Mouse (Mus musculus) neural tube, embryonic 12.5 days (tissue): ENCODE measurements around the gene Ptpre. TPM values are rescaled to one million over a fixed set of nuclear protein-coding genes. Genes with fewer than 3 reads are reported as not detected.
"Not testable (repeated sequence)": the region's sequence is repeated elsewhere in the genome, so short reads cannot be mapped to it uniquely, and the experiment has no call there.

Experiments
- ATAC-seq: fragments of 200-750 bp; cut with Nextera tagmentation; 2 replicates; pipeline ENCODE4 v1.8.0; 2017; ENCODE audit warnings: low read depth, mild to moderate bottlenecking, moderate TSS enrichment, moderate library complexity; ENCODE audit not compliant: low FRiP score
- H3K27ac ChIP-seq: fragments of 300-500 bp; sonication (generic); 2 replicates; pipeline ENCODE4 v1.5.1; 2016
- H3K27me3 ChIP-seq: fragments of 300-500 bp; sonication (generic); replicated peaks from 2 replicates; pipeline ENCODE4 v1.6.1; 2016; ENCODE audit warnings: mild to moderate bottlenecking
- H3K36me3 ChIP-seq: fragments of 300-500 bp; sonication (generic); 2 replicates; pipeline ENCODE4 v1.6.1; 2016; ENCODE audit warnings: mild to moderate bottlenecking
- H3K4me1 ChIP-seq: fragments of 300-500 bp; sonication (generic); 2 replicates; pipeline ENCODE4 v1.6.1; 2016
- H3K4me2 ChIP-seq: fragments of 300-500 bp; sonication (generic); replicated peaks from 2 replicates; pipeline ENCODE4 v1.6.1; 2016; ENCODE audit warnings: mild to moderate bottlenecking
- H3K4me3 ChIP-seq: fragments of 300-500 bp; sonication (generic); 2 replicates; pipeline ENCODE4 v1.5.1; 2016
- H3K9ac ChIP-seq: fragments of 300-500 bp; sonication (generic); 2 replicates; pipeline ENCODE4 v1.6.1; 2016; ENCODE audit warnings: mild to moderate bottlenecking
- H3K9me3 ChIP-seq: fragments of 300-500 bp; sonication (generic); 2 replicates; pipeline ENCODE4 v1.6.1; 2016; ENCODE audit warnings: mild to moderate bottlenecking
- WGBS: fragments of 180-500 bp; shearing (Covaris S2); methylation state at CpG from one replicate; pipeline ENCODE4 v1.1.7; 2016; 5-methylcytosine and 5-hydroxymethylcytosine counted together
- polyA plus RNA-seq: library from polyadenylated mRNA; unstranded; fragments of >200 nt; fragmentation: Nextera tagmentation; extraction: Ambion mirVana; gene quantifications from 2 replicates; pipeline ENCODE4 v1.2.1, GENCODE M21; 2016

Gene Ptpre
- polyA plus RNA-seq, 1 experiment from 2014 or later = 2.3 TPM

DNA sequence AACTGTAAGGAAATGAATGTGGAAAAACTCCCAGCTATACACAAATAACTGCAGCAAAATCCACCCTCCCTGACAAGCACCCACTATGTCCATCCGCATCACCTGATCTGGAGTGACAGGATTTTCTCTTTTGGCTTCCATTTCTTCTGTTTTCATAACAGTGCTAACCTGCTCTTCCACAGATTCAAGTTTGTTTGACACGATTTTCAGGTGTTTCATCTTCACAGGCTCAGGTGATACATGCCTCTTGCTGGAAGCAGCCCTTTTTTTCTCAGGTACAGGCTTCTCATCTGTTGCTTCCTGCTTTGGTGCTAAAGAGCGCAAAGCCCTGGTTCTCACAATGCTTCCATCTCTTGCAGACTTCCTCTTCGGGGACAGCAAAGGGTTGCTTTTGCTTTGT is 156.8 kb downstream of the Ptpre start:
- Histone ChIP-seq H3K4me1 (no peaks in the 10 kb centered on the region), H3K27ac (no peak overlapping the region), H3K9me3 (no peaks in the 10 kb centered on the region), H3K27me3 (no peaks in the 10 kb centered on the region), H3K4me2 (no peak overlapping the region), H3K4me3 (no peak overlapping the region), H3K9ac (no peak overlapping the region), H3K36me3 (peaks cover 78% of the 10 kb centered on the region)
- no peak for ATAC-seq
- WGBS = 93% methylated on average over 4 of the region's 4 CpGs

DNA sequence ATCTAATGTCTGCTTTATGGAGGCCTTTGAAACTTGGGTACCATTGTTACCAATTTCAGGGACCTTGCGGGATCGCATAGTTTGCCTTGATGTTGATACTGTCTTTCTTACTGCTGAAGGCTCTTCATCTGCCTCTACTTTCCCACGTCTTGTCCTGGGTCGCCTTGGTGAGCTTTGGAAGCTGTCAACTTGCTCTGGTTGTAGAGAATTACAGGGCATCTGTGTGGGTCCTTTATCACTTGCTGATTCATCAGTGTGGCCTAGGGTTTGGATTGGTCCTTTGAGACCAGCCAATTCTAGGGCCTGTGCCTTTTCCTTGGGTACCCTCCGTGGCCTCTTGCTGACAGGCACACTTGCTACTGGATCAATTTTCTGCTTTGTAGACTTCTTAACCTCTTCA is 157.5 kb downstream of the Ptpre start:
- H3K4me3 ChIP-seq = no peak overlapping the region
- no peak overlapping the region for H3K9ac ChIP-seq
- peaks cover 79% of the 10 kb centered on the region for H3K36me3 ChIP-seq
- no peaks in the 10 kb centered on the region for H3K4me1 ChIP-seq
- no peak overlapping the region for H3K4me2 ChIP-seq
- no peak for ATAC-seq
- no peak overlapping the region for H3K27ac ChIP-seq
- no peaks in the 10 kb centered on the region for H3K27me3 ChIP-seq
- 94% methylated on average over 5 of the region's 5 CpGs for WGBS
- H3K9me3 ChIP-seq = no peaks in the 10 kb centered on the region

DNA sequence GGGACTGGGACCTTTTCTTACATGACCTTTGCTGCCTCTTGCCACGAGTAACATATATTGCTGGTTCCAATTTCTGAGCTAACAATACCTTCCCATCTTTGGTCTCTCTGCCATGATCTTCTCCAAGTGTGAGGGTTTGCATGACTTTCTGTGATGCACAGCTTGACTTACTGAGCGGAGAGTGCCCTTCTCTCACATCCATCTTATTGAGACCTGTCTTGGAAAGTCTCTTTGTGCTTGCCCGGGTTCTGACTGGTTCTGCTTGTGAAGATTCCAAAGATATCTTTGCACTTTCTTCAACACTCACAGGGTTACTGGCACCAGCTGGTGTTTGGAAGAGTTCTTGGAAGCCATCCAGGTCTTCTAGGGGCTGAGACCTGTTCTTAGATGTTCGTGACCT is 158.8 kb downstream of the Ptpre start:
- H3K27me3 ChIP-seq = no peaks in the 10 kb centered on the region
- H3K4me2 ChIP-seq = no peak overlapping the region
- peaks cover 85% of the 10 kb centered on the region for H3K36me3 ChIP-seq
- H3K9me3 ChIP-seq = no peaks in the 10 kb centered on the region
- H3K9ac ChIP-seq = no peak overlapping the region
- no peak for ATAC-seq
- no peak overlapping the region for H3K4me3 ChIP-seq
- H3K27ac ChIP-seq = no peak overlapping the region
- 95% methylated on average over 4 of the region's 4 CpGs for WGBS
- H3K4me1 ChIP-seq = no peaks in the 10 kb centered on the region

DNA sequence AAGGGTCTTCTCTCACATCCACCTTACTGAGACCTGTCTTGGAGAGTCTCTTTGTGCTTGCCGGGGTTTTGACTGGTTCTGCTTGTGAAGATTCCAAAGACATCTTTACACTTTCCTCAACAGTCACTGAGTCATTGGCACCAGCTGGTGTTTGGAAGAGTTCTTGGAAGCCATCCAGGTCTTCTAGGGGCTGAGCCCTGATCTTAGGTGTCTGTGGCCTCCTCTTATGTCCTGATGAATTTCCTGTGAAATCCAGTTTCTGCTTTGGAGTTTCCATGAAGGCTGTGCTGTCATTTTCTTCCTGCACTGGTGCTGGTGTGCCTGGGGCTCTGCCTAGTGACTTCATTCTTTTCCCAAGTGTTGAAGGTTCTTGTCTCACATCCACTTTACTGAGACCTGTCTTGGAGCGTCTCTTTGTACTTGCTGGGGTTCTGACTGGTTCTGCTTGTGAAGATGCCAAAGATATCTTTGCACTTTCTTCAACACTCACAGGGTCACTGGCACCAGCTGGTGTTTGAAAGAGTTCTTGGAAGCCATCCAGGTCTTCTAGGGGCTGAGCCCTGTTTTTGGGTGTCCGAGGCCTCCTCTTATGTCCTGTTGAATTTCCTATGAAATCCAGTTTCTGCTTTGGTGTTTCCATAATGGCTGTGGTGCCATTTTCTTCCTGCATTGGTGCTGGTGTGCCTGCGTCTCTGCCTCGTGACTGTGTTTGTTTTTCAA is 159.9 kb downstream of the Ptpre start:
- H3K36me3 ChIP-seq = peaks cover 82% of the 10 kb centered on the region
- not testable (repeated sequence) for H3K4me3 ChIP-seq, H3K9ac ChIP-seq, H3K27ac ChIP-seq, H3K27me3 ChIP-seq, ATAC-seq, H3K9me3 ChIP-seq, H3K4me2 ChIP-seq, H3K4me1 ChIP-seq
- 96% methylated on average over 5 of the region's 5 CpGs for WGBS

DNA sequence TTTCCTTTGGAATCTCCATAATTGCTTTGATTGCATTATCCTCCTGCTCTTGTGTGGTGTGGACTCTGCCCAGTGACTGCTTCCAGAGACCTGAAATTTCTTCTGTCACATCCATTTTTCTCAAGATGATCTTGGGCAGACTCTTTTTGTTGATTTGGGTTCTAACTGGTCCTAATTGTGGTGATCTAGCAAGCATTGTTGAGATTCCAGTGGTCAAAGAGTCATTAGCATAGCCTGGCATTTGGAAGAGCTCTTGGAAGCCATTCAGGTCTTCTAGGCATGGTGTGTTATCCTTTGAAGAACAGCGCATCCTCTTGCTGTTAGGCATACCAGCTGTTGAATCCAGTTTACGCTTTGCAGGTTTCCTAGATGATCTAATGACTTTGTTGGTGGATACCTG is 161.1 kb downstream of the Ptpre start:
- Histone ChIP-seq H3K4me1 (no peaks in the 10 kb centered on the region), H3K36me3 (peaks cover 79% of the 10 kb centered on the region), H3K9ac (no peak overlapping the region), H3K27me3 (no peaks in the 10 kb centered on the region), H3K4me2 (no peak overlapping the region), H3K27ac (no peak overlapping the region), H3K9me3 (no peaks in the 10 kb centered on the region), H3K4me3 (no peak overlapping the region)
- ATAC-seq = no peak
- 96% methylated on average over 2 of the region's 2 CpGs for WGBS

DNA sequence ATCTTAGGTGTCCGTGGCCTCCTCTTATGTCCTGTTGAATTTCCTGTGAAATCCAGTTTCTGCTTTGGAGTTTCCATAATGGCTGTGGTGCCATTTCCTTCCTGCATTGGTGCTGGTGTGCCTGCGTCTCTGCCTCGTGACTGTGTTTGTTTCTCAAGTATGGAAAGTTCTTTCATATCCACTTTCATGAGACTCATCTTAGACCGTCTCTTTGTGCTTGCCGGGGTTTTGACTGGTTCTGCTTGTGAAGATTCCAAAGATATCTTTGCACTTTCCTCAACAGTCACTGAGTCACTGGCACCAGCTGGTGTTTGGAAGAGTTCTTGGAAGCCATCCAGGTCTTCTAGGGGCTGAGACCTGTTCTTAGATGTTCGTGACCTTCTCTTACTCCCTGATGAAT is 162.1 kb downstream of the Ptpre start:
- peaks cover 78% of the 10 kb centered on the region for H3K36me3 ChIP-seq
- H3K9me3 ChIP-seq, H3K4me3 ChIP-seq, H3K27me3 ChIP-seq, H3K4me1 ChIP-seq, ATAC-seq, H3K9ac ChIP-seq, H3K27ac ChIP-seq, H3K4me2 ChIP-seq: not testable (repeated sequence)
- WGBS = 90% methylated on average over 6 of the region's 6 CpGs

DNA sequence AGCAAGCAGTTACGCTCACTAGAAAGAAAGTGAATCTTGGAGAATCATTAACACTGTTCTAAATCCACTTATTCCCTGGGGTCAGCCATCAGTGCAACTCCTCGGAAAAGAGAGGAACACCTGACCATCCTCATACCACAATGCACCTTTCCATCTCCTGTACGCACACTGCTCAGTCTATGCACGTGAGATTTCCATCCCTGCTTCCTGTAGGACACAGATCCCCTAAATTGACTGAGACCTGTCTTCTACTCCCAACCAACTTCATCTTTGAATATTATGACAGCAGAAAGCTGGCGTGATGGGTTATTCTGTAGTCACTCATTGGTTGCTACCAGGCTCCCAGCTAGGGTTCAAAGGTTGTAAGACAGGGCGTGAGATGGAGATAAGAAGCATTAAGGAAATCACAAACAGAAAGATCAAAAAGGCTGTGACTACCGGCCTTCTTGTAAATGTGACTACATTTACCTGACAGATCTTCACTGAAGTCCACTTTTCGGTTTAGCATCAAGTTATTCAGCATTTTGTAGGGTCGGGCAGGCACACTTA is 166.4 kb downstream of the Ptpre start:
- no peaks in the 10 kb centered on the region for H3K27me3 ChIP-seq
- no peak overlapping the region for H3K27ac ChIP-seq
- peaks cover 79% of the 10 kb centered on the region for H3K36me3 ChIP-seq
- ATAC-seq = no peak
- 95% methylated on average over 9 of the region's 9 CpGs for WGBS
- no peak overlapping the region for H3K9ac ChIP-seq
- H3K4me1 ChIP-seq = no peaks in the 10 kb centered on the region
- H3K4me3 ChIP-seq = no peak overlapping the region
- H3K4me2 ChIP-seq = no peak overlapping the region
- H3K9me3 ChIP-seq = no peaks in the 10 kb centered on the region

DNA sequence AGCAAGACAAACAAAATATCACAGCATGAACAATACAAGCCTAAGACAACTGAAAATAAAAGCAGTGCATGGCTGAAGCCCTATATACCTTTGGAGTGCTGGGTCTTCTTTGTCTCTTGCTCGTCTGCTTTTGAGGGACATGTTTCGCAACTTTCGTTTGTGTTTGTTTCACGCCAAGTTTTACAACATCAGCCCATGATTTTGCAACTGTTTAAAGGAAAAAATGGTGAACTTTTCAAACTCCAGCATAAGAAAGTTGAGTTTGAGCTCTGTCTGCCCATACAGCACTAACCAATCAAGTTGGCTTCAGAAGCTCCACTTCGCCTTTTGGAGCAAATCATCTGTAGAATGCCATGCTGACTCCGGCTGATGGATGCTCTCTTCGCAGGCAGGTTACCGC is 167.0 kb downstream of the Ptpre start:
- Histone ChIP-seq H3K4me1 (no peaks in the 10 kb centered on the region), H3K27ac (no peak overlapping the region), H3K36me3 (peaks cover 78% of the 10 kb centered on the region), H3K27me3 (no peaks in the 10 kb centered on the region), H3K4me2 (no peak overlapping the region), H3K9ac (no peak overlapping the region), H3K4me3 (no peak overlapping the region), H3K9me3 (no peaks in the 10 kb centered on the region)
- 97% methylated on average over 8 of the region's 8 CpGs for WGBS
- no peak for ATAC-seq

DNA sequence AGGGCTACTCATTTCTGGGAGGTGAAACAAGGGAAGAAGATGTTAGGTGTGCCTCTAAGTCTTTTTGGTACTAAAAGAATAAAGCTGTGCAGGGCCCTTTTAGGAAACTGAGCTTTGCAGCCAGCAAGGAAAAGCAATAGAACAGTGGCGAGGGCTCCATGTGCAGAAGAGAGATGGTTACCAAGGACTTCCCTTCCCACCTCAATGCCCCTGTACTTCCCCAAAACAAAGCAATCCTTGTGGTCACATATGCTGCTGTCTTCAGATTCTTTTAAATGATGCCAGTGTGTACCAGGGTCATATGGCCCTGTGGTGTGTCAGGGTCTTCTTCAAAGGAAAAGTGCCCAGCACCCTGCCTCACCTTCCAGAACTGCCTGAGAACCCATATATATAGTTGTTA is 167.8 kb downstream of the Ptpre start:
- Histone ChIP-seq H3K4me3 (no peak overlapping the region), H3K9me3 (no peaks in the 10 kb centered on the region), H3K9ac (no peak overlapping the region), H3K27ac (no peak overlapping the region), H3K27me3 (no peaks in the 10 kb centered on the region), H3K4me1 (no peaks in the 10 kb centered on the region), H3K4me2 (no peak overlapping the region), H3K36me3 (peaks cover 74% of the 10 kb centered on the region)
- no peak for ATAC-seq
- 95% methylated on average over 1 of the region's 1 CpGs for WGBS

DNA sequence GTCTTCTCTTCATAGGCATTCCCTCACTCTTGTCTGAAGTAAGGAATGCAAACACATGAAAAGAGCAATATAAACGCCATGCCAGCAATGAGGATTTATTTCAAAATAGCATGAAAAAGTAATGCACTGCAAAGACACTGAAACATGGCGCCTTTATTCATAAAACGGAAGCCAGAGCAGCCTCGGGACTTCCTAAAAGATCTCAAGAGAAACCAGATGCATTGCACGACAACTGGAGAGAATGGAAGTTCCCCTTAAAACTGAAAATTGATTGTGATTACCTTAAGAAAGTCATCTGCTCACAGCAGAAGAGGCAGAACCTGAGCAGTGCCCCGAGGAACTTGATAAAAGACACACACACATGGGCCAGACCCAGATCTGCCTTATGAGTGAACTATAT is 168.5 kb downstream of the Ptpre start:
- no peaks in the 10 kb centered on the region for H3K27me3 ChIP-seq
- H3K9ac ChIP-seq = no peak overlapping the region
- no peak for ATAC-seq
- peaks cover 70% of the 10 kb centered on the region for H3K36me3 ChIP-seq
- no peak overlapping the region for H3K4me3 ChIP-seq
- H3K4me2 ChIP-seq = no peak overlapping the region
- no peaks in the 10 kb centered on the region for H3K4me1 ChIP-seq
- no peaks in the 10 kb centered on the region for H3K9me3 ChIP-seq
- WGBS = 94% methylated on average over 6 of the region's 6 CpGs
- no peak overlapping the region for H3K27ac ChIP-seq

DNA sequence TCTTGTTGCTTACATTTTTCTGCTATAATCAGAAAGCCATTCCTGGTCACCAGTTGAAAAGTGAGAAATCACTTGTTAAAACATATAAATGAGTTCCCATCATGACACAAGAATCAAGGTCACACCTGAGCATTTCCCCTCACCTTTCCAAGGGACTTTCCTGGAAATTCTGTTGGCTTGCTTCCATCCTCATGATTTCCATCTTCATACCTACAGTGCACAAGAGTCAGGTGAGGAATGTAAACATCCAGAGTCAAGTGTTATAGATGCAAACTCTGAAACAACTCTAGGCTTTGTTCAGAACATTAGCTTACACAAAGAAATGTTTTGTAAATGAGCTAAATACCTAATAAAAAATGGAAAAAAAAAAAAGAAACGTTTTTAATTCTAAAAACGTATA is 173.4 kb downstream of the Ptpre start:
- Histone ChIP-seq H3K27ac (no peak overlapping the region), H3K4me1 (peaks cover 16% of the 10 kb centered on the region), H3K4me3 (no peak overlapping the region), H3K27me3 (no peaks in the 10 kb centered on the region), H3K36me3 (peaks cover 35% of the 10 kb centered on the region), H3K4me2 (no peak overlapping the region), H3K9me3 (no peaks in the 10 kb centered on the region), H3K9ac (no peak overlapping the region)
- ATAC-seq = no peak
- 81% methylated on average over 2 of the region's 2 CpGs for WGBS

DNA sequence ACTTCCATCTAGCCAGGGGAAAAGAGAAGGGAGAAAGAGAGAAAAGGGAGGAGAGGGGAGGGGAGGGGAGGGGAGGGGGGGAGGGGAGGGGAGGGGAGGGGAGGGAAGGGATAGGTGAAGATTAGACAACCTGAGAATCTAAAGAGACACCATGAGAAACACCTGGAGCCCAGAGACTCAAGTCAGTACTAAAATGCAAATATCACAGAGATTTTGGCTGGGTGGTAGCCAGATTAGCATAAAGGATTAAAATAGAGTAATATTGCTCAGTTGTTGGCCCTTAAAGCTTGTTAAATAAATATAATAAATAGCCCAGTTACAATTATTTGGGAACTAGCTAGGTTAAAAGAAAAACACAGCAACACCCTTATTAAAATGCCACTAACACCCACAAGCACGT is 175.3 kb downstream of the Ptpre start:
- Histone ChIP-seq H3K4me3 (no peak overlapping the region), H3K9ac (no peak overlapping the region), H3K9me3 (no peaks in the 10 kb centered on the region), H3K27me3 (no peaks in the 10 kb centered on the region), H3K4me1 (peaks cover 22% of the 10 kb centered on the region), H3K36me3 (peaks cover 17% of the 10 kb centered on the region; the same call in 1 of the 2 replicates), H3K27ac (no peak overlapping the region), H3K4me2 (peak overlapping the region; percentile 91; the same call in 1 of the 2 replicates)
- WGBS = 78% methylated on average over 1 of the region's 1 CpGs
- ATAC-seq = no peak

DNA sequence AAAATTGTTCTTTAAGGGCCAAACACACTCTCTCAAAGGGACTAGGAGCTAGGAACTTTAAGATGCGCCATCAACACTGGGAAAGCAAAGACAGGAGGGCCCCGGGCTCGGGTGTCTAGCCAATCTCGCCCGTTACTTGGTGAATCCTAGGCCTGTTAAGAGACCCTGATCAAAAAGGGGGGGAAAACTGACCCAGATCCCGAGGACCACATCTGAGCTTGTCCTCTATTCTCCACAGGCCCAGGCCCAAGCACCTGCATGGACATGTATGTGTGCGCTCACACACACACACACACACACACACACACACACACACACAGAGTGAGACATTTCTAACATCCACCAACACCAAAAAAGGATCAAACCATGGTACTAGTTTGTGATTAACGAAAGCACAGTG is 176.0 kb downstream of the Ptpre start:
- Histone ChIP-seq H3K36me3 (peaks cover 11% of the 10 kb centered on the region; the same call in 1 of the 2 replicates), H3K27ac (no peak overlapping the region), H3K4me2 (peak overlapping the region; percentile 91), H3K4me3 (no peak overlapping the region), H3K9me3 (no peaks in the 10 kb centered on the region), H3K4me1 (peaks cover 22% of the 10 kb centered on the region), H3K27me3 (no peaks in the 10 kb centered on the region), H3K9ac (no peak overlapping the region)
- 71% methylated on average over 8 of the region's 8 CpGs for WGBS
- ATAC-seq = no peak
